Mouse (Mus musculus) midbrain, embryonic 14.5 days (tissue): ENCODE measurements around the gene Kcnq4. TPM values are rescaled to one million over a fixed set of nuclear protein-coding genes. Genes with fewer than 3 reads are reported as not detected.

Source experiments
- ATAC-seq: fragments of 200-750 bp; cut with Nextera tagmentation; 2 replicates; pipeline ENCODE4 v1.8.0; 2017; ENCODE audit warnings: moderate number of reproducible peaks, moderate library complexity; ENCODE audit not compliant: low FRiP score, low TSS enrichment
- DNase-seq: peaks from one replicate; pipeline ENCODE4 v3.0.0-alpha.2; 2015
- H3K27ac ChIP-seq: fragments of 300-500 bp; sonication (generic); replicated peaks from 2 replicates; pipeline ENCODE4 v1.5.1; 2014; ENCODE audit warnings: mild to moderate bottlenecking, low read depth, low read length, moderate library complexity
- H3K27me3 ChIP-seq: fragments of 300-500 bp; sonication (generic); 2 replicates; pipeline ENCODE4 v1.6.1; 2014; ENCODE audit warnings: low read length, control low read depth, mixed read lengths; ENCODE audit not compliant: control insufficient read depth, insufficient read depth
- H3K36me3 ChIP-seq: fragments of 300-500 bp; sonication (generic); 2 replicates; pipeline ENCODE4 v1.6.1; 2014; ENCODE audit warnings: low read length, control low read depth; ENCODE audit not compliant: control insufficient read depth, insufficient read depth
- H3K4me1 ChIP-seq: fragments of 300-500 bp; sonication (generic); 2 replicates; pipeline ENCODE4 v1.6.1; 2014; ENCODE audit warnings: mild to moderate bottlenecking, antibody characterized with exemption, low read length, control low read depth; ENCODE audit not compliant: control insufficient read depth, insufficient read depth
- H3K4me2 ChIP-seq: fragments of 300-500 bp; sonication (generic); 2 replicates; pipeline ENCODE4 v1.6.1; 2014; ENCODE audit warnings: mild to moderate bottlenecking, low read length, moderate library complexity
- H3K4me3 ChIP-seq: fragments of 300-500 bp; sonication (generic); replicated peaks from 2 replicates; pipeline ENCODE4 v1.5.1; 2014; ENCODE audit warnings: low read depth, low read length
- H3K9ac ChIP-seq: fragments of 300-500 bp; sonication (generic); replicated peaks from 2 replicates; pipeline ENCODE4 v1.6.1; 2014; ENCODE audit warnings: mild to moderate bottlenecking, low read length, moderate library complexity
- H3K9me3 ChIP-seq: fragments of 300-500 bp; sonication (generic); 2 replicates; pipeline ENCODE4 v1.6.1; 2016; ENCODE audit warnings: low read length, control low read depth, mixed read lengths; ENCODE audit not compliant: control insufficient read depth
- WGBS: fragments of 180-500 bp; shearing (Covaris S2); extraction: QIAGEN DNeasy Blood & Tissue Kit; methylation state at CpG from one replicate; pipeline ENCODE4 v1.1.7; 2014; 5-methylcytosine and 5-hydroxymethylcytosine counted together
- microRNA counts: library from miRNA; unstranded; fragments of <30 nt; microRNA quantifications from one replicate; lab custom pipeline; 2016
- microRNA-seq: library from miRNA; unstranded; fragments of <30 nt; microRNA quantifications from one replicate; pipeline ENCODE4, GENCODE M21; 2016
- polyA plus RNA-seq: library from polyadenylated mRNA; unstranded; fragments of >200 nt; fragmentation: Nextera tagmentation; extraction: Ambion mirVana; gene quantifications from 2 replicates; pipeline ENCODE4 v1.2.1, GENCODE M21; 2014

The Kcnq4 gene
- polyA plus RNA-seq, 1 experiment from 2014 or later = 3.7 TPM

GRCm38 (mm10) chr4:120665144-120665700, 83.2 kb downstream of the Kcnq4 start:
- ATAC-seq = no peak
- Histone ChIP-seq H3K36me3 (no peaks in the 10 kb centered on the region), H3K27ac (no peak overlapping the region), H3K9ac (no peak overlapping the region), H3K9me3 (no peaks in the 10 kb centered on the region), H3K4me1 (peaks cover 6% of the 10 kb centered on the region; the same call in 1 of the 2 replicates), H3K27me3 (peaks cover 17% of the 10 kb centered on the region), H3K4me3 (no peak overlapping the region), H3K4me2 (no peak overlapping the region)
- DNase-seq = no peak
- WGBS = 38% methylated on average over 4 of the region's 4 CpGs

GRCm38 (mm10) chr4:120664601-120665000, 83.8 kb downstream of the Kcnq4 start:
- Histone ChIP-seq H3K9me3 (no peaks in the 10 kb centered on the region), H3K27ac (no peak overlapping the region)
- no peak for ATAC-seq

GRCm38 (mm10) chr4:120660485-120660884, 87.9 kb downstream of the Kcnq4 start:
- Histone ChIP-seq H3K9ac (no peak overlapping the region), H3K4me3 (no peak overlapping the region), H3K27ac (no peak overlapping the region), H3K4me2 (no peak overlapping the region), H3K36me3 (no peaks in the 10 kb centered on the region), H3K9me3 (no peaks in the 10 kb centered on the region), H3K4me1 (no peaks in the 10 kb centered on the region), H3K27me3 (no peaks in the 10 kb centered on the region)
- no peak for ATAC-seq
- no peak for DNase-seq
- 71% methylated on average over 4 of the region's 4 CpGs for WGBS

More at GRCm38 (mm10) chr4:120664601-120665000, 83.8 kb downstream of the Kcnq4 start:
- Histone ChIP-seq H3K4me1 (peaks cover 6% of the 10 kb centered on the region; the same call in 1 of the 2 replicates), H3K36me3 (no peaks in the 10 kb centered on the region), H3K27me3 (peaks cover 17% of the 10 kb centered on the region), H3K4me2 (no peak overlapping the region), H3K4me3 (no peak overlapping the region), H3K9ac (no peak overlapping the region)
- DNase-seq = no peak
- 74% methylated on average over 2 of the region's 2 CpGs for WGBS

- Histone ChIP-seq H3K9me3 (no peaks in the 10 kb centered on the region), H3K36me3 (no peaks in the 10 kb centered on the region), H3K9ac (no peak overlapping the region), H3K4me3 (no peak overlapping the region), H3K4me1 (no peaks in the 10 kb centered on the region), H3K27ac (no peak overlapping the region), H3K27me3 (no peaks in the 10 kb centered on the region), H3K4me2 (no peak overlapping the region)
- DNase-seq (peak; percentile 41), ATAC-seq (no peak)
- WGBS = 84% methylated on average over 8 of the region's 8 CpGs
These were observed 92.5 kb downstream of the Kcnq4 start for GRCm38 (mm10) chr4:120655898-120656297.

- 24% methylated on average over 7 of the region's 7 CpGs for WGBS
- H3K27me3 ChIP-seq = peaks cover 9% of the 10 kb centered on the region; the same call in 1 of the 2 replicates
- H3K9me3 ChIP-seq = no peaks in the 10 kb centered on the region
- H3K27ac ChIP-seq = no peak overlapping the region
- ATAC-seq (no peak), DNase-seq (peak; percentile 8)
- peak overlapping the region; percentile 63; the same call in 1 of the 2 replicates for H3K9ac ChIP-seq
- H3K4me2 ChIP-seq = peak overlapping the region; percentile 96
- no peaks in the 10 kb centered on the region for H3K36me3 ChIP-seq
- peak overlapping the region; percentile 50 for H3K4me3 ChIP-seq
- 0 out of 2 replicates have a peak, but pooled peaks cover 4% of the 10 kb centered on the region for H3K4me1 ChIP-seq
These were observed 98.2 kb downstream of the Kcnq4 start for GRCm38 (mm10) chr4:120650208-120650592.

- peak; percentile 67 for ATAC-seq
- H3K27ac ChIP-seq = no peak overlapping the region
- peak; percentile 74 for DNase-seq
- no peaks in the 10 kb centered on the region for H3K36me3 ChIP-seq
- H3K9ac ChIP-seq = peak overlapping the region; percentile 63
- 0 out of 2 replicates have a peak, but pooled peaks cover 4% of the 10 kb centered on the region for H3K4me1 ChIP-seq
- H3K9me3 ChIP-seq = no peaks in the 10 kb centered on the region
- WGBS = 4% methylated on average over 55 of the region's 55 CpGs
- H3K27me3 ChIP-seq = peaks cover 9% of the 10 kb centered on the region; the same call in 1 of the 2 replicates
- H3K4me3 ChIP-seq = peak overlapping the region; percentile 50
- H3K4me2 ChIP-seq = peak overlapping the region; percentile 96
These were observed 98.8 kb downstream of the Kcnq4 start for GRCm38 (mm10) chr4:120649369-120650207.

MicroRNAs within 50 kb of the gene (microRNA counts, 519-probe panel; counts per million panel counts)
- microRNA mmu-miR-30e (lab: Ali Mortazavi, UCI) = 4,928 counts per million, percentile 46 among the panel's probes with 10 or more counts

Small RNA genes lying within 50 kb of the gene (microRNA-seq; reads per million reads assigned to microRNA genes)
- gene Mir30c-1 (85.8 reads per million, percentile 54 among the genes with 10 or more reads in this experiment), gene Mir30e (not detected), gene Mir30f (not detected)

Other genes with a start within 250 kb of the Kcnq4 start
- not detected in 2 replicates for gene Slfnl1, start 216.4 kb downstream of the Kcnq4 start, polyA plus RNA-seq
- 77.0 and 95.2 TPM in 2 replicates for gene Ctps, start 178.3 kb downstream of the Kcnq4 start, polyA plus RNA-seq
- not detected in 2 replicates for gene Gm8439, start 159.9 kb downstream of the Kcnq4 start, polyA plus RNA-seq
- gene Cited4, start 82.0 kb downstream of the Kcnq4 start, polyA plus RNA-seq = 1.2 TPM in 2 replicates
- 89.4 and 97.5 TPM in 2 replicates for gene Nfyc, start 83.0 kb upstream of the Kcnq4 start, polyA plus RNA-seq
- 20.7 and 20.9 TPM in 2 replicates for gene Rims3, start 106.2 kb upstream of the Kcnq4 start, polyA plus RNA-seq
- gene Exo5, start 176.4 kb upstream of the Kcnq4 start, polyA plus RNA-seq = 32.5 and 33.5 TPM in 2 replicates
- gene Zfp69, start 203.1 kb upstream of the Kcnq4 start, polyA plus RNA-seq = 6.4 and 6.6 TPM in 2 replicates